Comparison of ENCODE assay signal across 8 mouse cellular contexts in the genomic region with DNA sequence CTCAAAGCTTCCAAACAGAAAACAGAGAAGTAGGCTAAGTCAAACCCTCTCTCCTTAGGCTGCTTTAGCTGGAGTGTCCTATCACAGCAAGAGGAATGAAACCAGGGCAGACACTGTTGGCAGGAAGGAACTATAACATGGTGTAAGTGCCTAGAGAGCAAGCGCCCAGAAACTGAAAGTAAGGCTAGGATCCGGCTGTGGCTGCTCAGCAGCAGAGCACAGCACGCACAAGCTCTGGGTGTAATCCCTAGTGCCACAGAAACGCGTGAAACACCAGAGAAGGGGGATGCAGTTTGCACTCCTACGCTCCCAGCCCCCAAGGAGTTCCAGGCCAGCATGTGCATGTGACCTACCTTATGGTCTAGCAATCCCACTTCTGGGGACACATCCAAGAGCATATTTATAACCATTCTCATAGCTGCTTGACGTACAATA. TPM values are rescaled to one million over a fixed set of nuclear protein-coding genes. Genes with fewer than 3 reads are reported as not detected.
DNase-seq lines count a peak whose midpoint lies in the region; ATAC-seq lines count a peak whose summit lies in the region.

No protein-coding gene starts in this region.

- WGBS in hindbrain, embryonic 12.5 days = 82% methylated on average over 7 of the region's 7 CpGs
- WGBS in hindbrain, embryonic 11.5 days = 88% methylated on average over 7 of the region's 7 CpGs
- 69% methylated on average over 7 of the region's 7 CpGs for WGBS in lung, embryonic 16.5 days
- WGBS in embryonic facial prominence, embryonic 10.5 days = 85% methylated on average over 7 of the region's 7 CpGs

- no peaks in the 10 kb centered on the region for H3K36me3 ChIP-seq in hindbrain, embryonic 12.5 days
- no peaks in the 10 kb centered on the region for H3K36me3 ChIP-seq in hindbrain, embryonic 11.5 days (ENCODE audit: control insufficient read depth, insufficient read depth, low read length)
- H3K36me3 ChIP-seq in lung, embryonic 16.5 days (ENCODE audit: control insufficient read depth, insufficient read depth, low read length) = no peaks in the 10 kb centered on the region
- no peaks in the 10 kb centered on the region for H3K36me3 ChIP-seq in embryonic facial prominence, embryonic 10.5 days (replicated peaks)

- no peak overlapping the region for H3K4me2 ChIP-seq in hindbrain, embryonic 12.5 days (replicated peaks)
- no peak overlapping the region for H3K4me2 ChIP-seq in hindbrain, embryonic 11.5 days (replicated peaks; ENCODE audit: low read depth, low read length)
- peak overlapping the region; percentile 7; the same call in 1 of the 2 replicates for H3K4me2 ChIP-seq in lung, embryonic 16.5 days (ENCODE audit: low read depth, low read length)

- peaks cover 15% of the 10 kb centered on the region for H3K4me1 ChIP-seq in hindbrain, embryonic 12.5 days
- H3K4me1 ChIP-seq in hindbrain, embryonic 11.5 days (replicated peaks; ENCODE audit: control insufficient read depth, insufficient read depth, low read length) = no peaks in the 10 kb centered on the region
- peaks cover 2% of the 10 kb centered on the region for H3K4me1 ChIP-seq in brown adipose tissue, adult 24 weeks (ENCODE audit: control insufficient read depth, insufficient read depth, insufficient read length, low read length)
- H3K4me1 ChIP-seq in lung, embryonic 16.5 days (replicated peaks; ENCODE audit: control insufficient read depth, insufficient read depth, low read length) = peaks cover 11% of the 10 kb centered on the region
- H3K4me1 ChIP-seq in embryonic facial prominence, embryonic 10.5 days = peaks cover 20% of the 10 kb centered on the region

- H3K27me3 ChIP-seq in hindbrain, embryonic 12.5 days = no peaks in the 10 kb centered on the region
- no peaks in the 10 kb centered on the region for H3K27me3 ChIP-seq in hindbrain, embryonic 11.5 days (ENCODE audit: control insufficient read depth, insufficient read depth, low read length)
- no peaks in the 10 kb centered on the region for H3K27me3 ChIP-seq in lung, embryonic 16.5 days (ENCODE audit: control insufficient read depth, insufficient read depth, low read depth, low read length)
- H3K27me3 ChIP-seq in embryonic facial prominence, embryonic 10.5 days (replicated peaks; ENCODE audit: low read depth, poor library complexity, severe bottlenecking) = no peaks in the 10 kb centered on the region

- no peak for ATAC-seq in hindbrain, embryonic 12.5 days (ENCODE audit: low FRiP score)
- ATAC-seq in hindbrain, embryonic 11.5 days (ENCODE audit: low FRiP score) = no peak
- ATAC-seq in lung, embryonic 16.5 days (ENCODE audit: low read depth) = no peak

- H3K9me3 ChIP-seq in hindbrain, embryonic 12.5 days (replicated peaks) = no peaks in the 10 kb centered on the region
- no peaks in the 10 kb centered on the region for H3K9me3 ChIP-seq in hindbrain, embryonic 11.5 days (ENCODE audit: control insufficient read depth, low read length)
- H3K9me3 ChIP-seq in lung, embryonic 16.5 days (ENCODE audit: control insufficient read depth, low read length) = no peaks in the 10 kb centered on the region
- H3K9me3 ChIP-seq in embryonic facial prominence, embryonic 10.5 days = no peaks in the 10 kb centered on the region

- H3K9ac ChIP-seq in hindbrain, embryonic 12.5 days = no peak overlapping the region
- H3K9ac ChIP-seq in hindbrain, embryonic 11.5 days (ENCODE audit: low read depth, low read length) = no peak overlapping the region
- H3K9ac ChIP-seq in lung, embryonic 16.5 days (ENCODE audit: low read length) = no peak overlapping the region

- peak overlapping the region; percentile 24; the same call in 1 of the 2 replicates for H3K27ac ChIP-seq in hindbrain, embryonic 12.5 days
- no peak overlapping the region for H3K27ac ChIP-seq in hindbrain, embryonic 11.5 days (ENCODE audit: low read depth, low read length)
- H3K27ac ChIP-seq in brown adipose tissue, adult 24 weeks (replicated peaks; ENCODE audit: low read depth, low read length) = peak overlapping the region; percentile 41
- no peak overlapping the region for H3K27ac ChIP-seq in lung, embryonic 16.5 days (ENCODE audit: low read length)
- no peak overlapping the region for H3K27ac ChIP-seq in embryonic facial prominence, embryonic 10.5 days (replicated peaks)

- no peak for DNase-seq in hindbrain, embryonic 11.5 days (ENCODE audit: low spot score)
- DNase-seq in B cell, adult 2 months = peak; percentile 64 to 68
- peak; percentile 86 for DNase-seq in induced T-regulatory cell, adult 2 months (ENCODE audit: low read depth)
- DNase-seq in telencephalon, adult 2 months (ENCODE audit: low read depth, low spot score) = peak; percentile 48
- DNase-seq in embryonic facial prominence, embryonic 10.5 days (ENCODE audit: low spot score) = no peak

- H3K4me3 ChIP-seq in hindbrain, embryonic 12.5 days = no peak overlapping the region
- no peak overlapping the region for H3K4me3 ChIP-seq in hindbrain, embryonic 11.5 days (ENCODE audit: low read depth, low read length)
- H3K4me3 ChIP-seq in brown adipose tissue, adult 24 weeks (ENCODE audit: insufficient read depth, low read depth, low read length) = peak overlapping the region; percentile 36; the same call in 1 of the 2 replicates
- H3K4me3 ChIP-seq in lung, embryonic 16.5 days (ENCODE audit: low read length) = no peak overlapping the region
- no peak overlapping the region for H3K4me3 ChIP-seq in embryonic facial prominence, embryonic 10.5 days

RNA-seq across cellular contexts. Expression of gene Crtc3, which starts 41.2 kb away (rescaled TPM):
- 13.8 and 15.3 TPM in 2 replicates for polyA plus RNA-seq in hindbrain, embryonic 12.5 days (2016; fragmentation: Nextera tagmentation; extraction: Ambion mirVana)
- 9.9 and 11.1 TPM in 2 replicates for polyA plus RNA-seq in hindbrain, embryonic 11.5 days (2014; fragmentation: Nextera tagmentation; extraction: Ambion mirVana)
- polyA plus RNA-seq in brown adipose tissue, adult 24 weeks (2012; ENCODE audit: insufficient read depth, insufficient read length, missing spikeins) = 5.2 and 9.5 TPM in 2 replicates
- polyA plus RNA-seq in lung, embryonic 16.5 days (2015; fragmentation: Nextera tagmentation; extraction: Ambion mirVana) = 18.6 and 20.8 TPM in 2 replicates
- 9.0 and 11.2 TPM in 2 replicates for polyA plus RNA-seq in embryonic facial prominence, embryonic 10.5 days (2016; fragmentation: Nextera tagmentation; extraction: Ambion mirVana)

Comparison
In these comparisons a context has a peak if more than half of its experiments do, and no peak if none do; other contexts are left out.
1. H3K27ac ChIP-seq: peak in hindbrain, embryonic 12.5 days (single experiment) and brown adipose tissue, adult 24 weeks (single experiment); none in hindbrain, embryonic 11.5 days (single experiment), lung, embryonic 16.5 days (single experiment) and embryonic facial prominence, embryonic 10.5 days (single experiment).
2. DNase-seq: peak in B cell, adult 2 months (2 of 2), induced T-regulatory cell, adult 2 months (single experiment) and telencephalon, adult 2 months (single experiment); none in hindbrain, embryonic 11.5 days (single experiment) and embryonic facial prominence, embryonic 10.5 days (single experiment).